In genomic region chr5:53047951-53048350, GRCm38 (mm10) we compare ENCODE assay signal across 16 mouse cellular contexts. TPM values are rescaled to one million over a fixed set of nuclear protein-coding genes. Genes with fewer than 3 reads are reported as not detected.
DNase-seq lines count a peak whose midpoint lies in the region; ATAC-seq lines count a peak whose summit lies in the region.
"Had no signal": no experiment of that assay in that cellular context is flagged by ENCODE, and none has a peak within 500 bp of the region (broad histone marks: within the 10 kb centered on the region; RNA-seq: fewer than 3 reads in every experiment).

No protein-coding gene starts in this region.

- peak; percentile 51 for ATAC-seq in liver, embryonic 12.5 days

- H3K9ac ChIP-seq in liver, embryonic 12.5 days = no peak overlapping the region
- H3K9ac ChIP-seq: heart, embryonic 15.5 days; limb, embryonic 15.5 days had no signal

- H3K36me3 ChIP-seq in liver, embryonic 12.5 days = no peaks in the 10 kb centered on the region
- H3K36me3 ChIP-seq: heart, embryonic 15.5 days; limb, embryonic 15.5 days had no signal

- WGBS in liver, embryonic 12.5 days (ENCODE audit: insufficient replicate concordance) = 28% methylated on average over 6 of the region's 6 CpGs

- no peaks in the 10 kb centered on the region; the same call in 1 of the 2 replicates for H3K4me1 ChIP-seq in liver, embryonic 12.5 days

- DNase-seq in adrenal gland, adult 2 months = peak; percentile 6
- no peak for DNase-seq in adrenal gland, postnatal 25 days
- DNase-seq in kidney, adult 18-20 months = peak; percentile 48
- DNase-seq in lung, postnatal 36 days = peak; percentile 75
- DNase-seq in left cerebral cortex, adult 9 months (ENCODE audit: low spot score in 2 of 2) = no peak
- DNase-seq in urinary bladder, adult 18-20 months (ENCODE audit: low spot score in 2 of 2) = no peak
- DNase-seq in frontal cortex, postnatal 25 days (ENCODE audit: low spot score in 2 of 2) = no peak
- DNase-seq: adrenal gland, postnatal 14 days; cerebellum, adult 2 months; right cerebral cortex, postnatal 25 days; thymus, postnatal 4 days had no signal

- no peaks in the 10 kb centered on the region for H3K9me3 ChIP-seq in liver, embryonic 12.5 days (replicated peaks)
- H3K9me3 ChIP-seq: heart, embryonic 15.5 days; limb, embryonic 15.5 days had no signal

- H3K4me3 ChIP-seq in liver, embryonic 12.5 days = no peak overlapping the region
- H3K4me3 ChIP-seq: heart, embryonic 15.5 days; limb, embryonic 15.5 days had no signal

- H3K27ac ChIP-seq in liver, embryonic 12.5 days = no peak overlapping the region
- H3K27ac ChIP-seq: heart, embryonic 15.5 days; limb, embryonic 15.5 days had no signal

- H3K27me3 ChIP-seq in liver, embryonic 12.5 days (replicated peaks) = peaks cover 27% of the 10 kb centered on the region

- H3K4me2 ChIP-seq in liver, embryonic 12.5 days = no peak overlapping the region
- H3K4me2 ChIP-seq: heart, embryonic 15.5 days; limb, embryonic 15.5 days had no signal

RNA-seq across cellular contexts. Expression of gene Slc34a2, which starts 10.1 kb away (rescaled TPM):
- total RNA-seq in adrenal gland, adult 2 months (2021) = under 1 TPM in 1 of 2 experiments, not detected in 1; 0.17 TPM
- 0.06 TPM in 1 of 2 replicates, not detected in the other for polyA plus RNA-seq in adrenal gland, adult 2 months (2012; rRNA removed)
- total RNA-seq in adrenal gland, postnatal 25 days (2021) = not detected in 2 replicates
- polyA plus RNA-seq in liver, embryonic 12.5 days (2016; fragmentation: Nextera tagmentation; extraction: Ambion mirVana) = not detected in 2 replicates
- total RNA-seq: layer of hippocampus, adult 18-20 months had no signal
- polyA plus RNA-seq: neural tube, embryonic 11.5 days had no signal

Comparison
In these comparisons a context has a peak if more than half of its experiments do, and no peak if none do; other contexts are left out.
1. DNase-seq: peak in adrenal gland, adult 2 months (single experiment), kidney, adult 18-20 months (single experiment) and lung, postnatal 36 days (single experiment); none in adrenal gland, postnatal 25 days (single experiment), left cerebral cortex, adult 9 months (0 of 2), urinary bladder, adult 18-20 months (0 of 2) and frontal cortex, postnatal 25 days (0 of 2).